Mouse (Mus musculus) liver, embryonic 14.5 days (tissue): ENCODE measurements around the gene Plcl2.

Experiments used
- CTCF ChIP-seq: IDR thresholded peaks from 2 replicates; pipeline ENCODE4 v1.5.1; 2016; ENCODE audit warnings: antibody characterized with exemption, low read depth, control low read depth
- EP300 ChIP-seq: IDR thresholded peaks from 2 replicates; pipeline ENCODE4 v1.6.1; 2016; ENCODE audit warnings: antibody characterized with exemption, low read depth

- TF ChIP-seq EP300: no peak
- no peak for TF ChIP-seq CTCF
Measured at GRCm38 (mm10) chr17:50735382-50735954, 226.3 kb downstream of the Plcl2 start.
